Mouse (Mus musculus) myocyte (in vitro differentiated cells): ENCODE measurements around the gene Flrt3. TPM values are rescaled to one million over a fixed set of nuclear protein-coding genes. Genes with fewer than 3 reads are reported as not detected.
A peak's percentile ranks its signal among the peaks of the same experiment; 100 is the strongest.

Experiments used
- H3K27me3 ChIP-seq: one replicate; pipeline ENCODE4 v1.6.1; 2011; ENCODE audit not compliant: control insufficient read depth, insufficient read depth, insufficient read length
- H3K36me3 ChIP-seq: one replicate; pipeline ENCODE4 v1.6.1; 2011; ENCODE audit not compliant: control insufficient read depth, insufficient read depth
- H3K4me2 ChIP-seq: one replicate; pipeline ENCODE4 v1.6.1; 2011; ENCODE audit warnings: low read depth, control low read depth
- H3K4me3 ChIP-seq: one replicate; pipeline ENCODE4 v1.5.1; 2011; ENCODE audit warnings: mild to moderate bottlenecking, control low read depth, moderate library complexity
- H3K79me2 ChIP-seq: one replicate; pipeline ENCODE4 v1.6.1; 2011; ENCODE audit not compliant: control insufficient read depth, insufficient read depth
- H3ac ChIP-seq: one replicate; pipeline ENCODE4 v1.6.1; 2011; ENCODE audit not compliant: control insufficient read depth, insufficient read length
- CEBPB ChIP-seq: IDR thresholded peaks from 2 replicates; pipeline ENCODE4 v1.6.1; 2011; ENCODE audit warnings: mild to moderate bottlenecking, moderate library complexity; ENCODE audit not compliant: poor library complexity, insufficient read depth, severe bottlenecking
- E2F4 ChIP-seq: IDR thresholded peaks from one replicate; pipeline ENCODE4 v1.6.1; 2011; ENCODE audit warnings: mild to moderate bottlenecking, control low read depth, moderate library complexity; ENCODE audit not compliant: insufficient read depth
- MAX ChIP-seq: IDR thresholded peaks from one replicate; pipeline ENCODE4 v1.6.1; 2011; ENCODE audit warnings: low read depth, mild to moderate bottlenecking, control low read depth
- MYOD1 ChIP-seq, 3 experiments: IDR thresholded peaks; one replicate each; pipeline ENCODE4 v1.6.1; 2011; ENCODE audit warnings: control low read depth in 2 of 3, low read depth in 2 of 3, mild to moderate bottlenecking in 2 of 3, moderate library complexity in 1 of 3; ENCODE audit not compliant: insufficient read length in 2 of 3, control insufficient read depth in 1 of 3
- MYOG ChIP-seq, 3 experiments: IDR thresholded peaks; one replicate each; pipeline ENCODE4 v1.6.1; 2011; ENCODE audit warnings: control low read depth in 2 of 3, low read depth in 2 of 3, mild to moderate bottlenecking in 2 of 3; ENCODE audit not compliant: insufficient read length in 2 of 3, control insufficient read depth in 1 of 3, insufficient read depth in 1 of 3
- POLR2A ChIP-seq: IDR thresholded peaks from one replicate; pipeline ENCODE4 v1.6.1; 2011; ENCODE audit warnings: low read depth, mild to moderate bottlenecking, control low read depth, moderate library complexity; ENCODE audit not compliant: insufficient read length
- POLR2AphosphoS2 ChIP-seq: IDR thresholded peaks from one replicate; pipeline ENCODE4 v1.6.1; 2011; ENCODE audit warnings: low read depth, control low read depth; ENCODE audit not compliant: insufficient read length
- REST ChIP-seq: IDR thresholded peaks from one replicate; pipeline ENCODE4 v1.6.1; 2011; ENCODE audit warnings: mild to moderate bottlenecking, control low read depth, moderate library complexity; ENCODE audit not compliant: insufficient read depth, insufficient read length
- SRF ChIP-seq: IDR thresholded peaks from one replicate; pipeline ENCODE4 v1.6.1; 2011; ENCODE audit warnings: low read depth; ENCODE audit not compliant: control insufficient read depth, insufficient read length
- TCF12 ChIP-seq: IDR thresholded peaks from one replicate; pipeline ENCODE4 v1.6.1; 2011; ENCODE audit warnings: mild to moderate bottlenecking, control low read depth; ENCODE audit not compliant: poor library complexity, insufficient read depth, severe bottlenecking
- TCF3 ChIP-seq: IDR thresholded peaks from one replicate; pipeline ENCODE4 v1.6.1; 2011; ENCODE audit warnings: low read depth, control low read depth; ENCODE audit not compliant: insufficient read length
- USF1 ChIP-seq: IDR thresholded peaks from one replicate; pipeline ENCODE4 v1.6.1; 2011; ENCODE audit warnings: low read depth, mild to moderate bottlenecking, control low read depth, moderate library complexity
- polyA plus RNA-seq: library from polyadenylated mRNA; unstranded; fragments of >200 nt; fragmentation: generic; extraction: Trizol; gene quantifications from one replicate; pipeline ENCODE4 v1.2.1, GENCODE M21; 2012; ENCODE audit warnings: missing spikeins

Gene Flrt3
- polyA plus RNA-seq = 0.08 TPM

DNA sequence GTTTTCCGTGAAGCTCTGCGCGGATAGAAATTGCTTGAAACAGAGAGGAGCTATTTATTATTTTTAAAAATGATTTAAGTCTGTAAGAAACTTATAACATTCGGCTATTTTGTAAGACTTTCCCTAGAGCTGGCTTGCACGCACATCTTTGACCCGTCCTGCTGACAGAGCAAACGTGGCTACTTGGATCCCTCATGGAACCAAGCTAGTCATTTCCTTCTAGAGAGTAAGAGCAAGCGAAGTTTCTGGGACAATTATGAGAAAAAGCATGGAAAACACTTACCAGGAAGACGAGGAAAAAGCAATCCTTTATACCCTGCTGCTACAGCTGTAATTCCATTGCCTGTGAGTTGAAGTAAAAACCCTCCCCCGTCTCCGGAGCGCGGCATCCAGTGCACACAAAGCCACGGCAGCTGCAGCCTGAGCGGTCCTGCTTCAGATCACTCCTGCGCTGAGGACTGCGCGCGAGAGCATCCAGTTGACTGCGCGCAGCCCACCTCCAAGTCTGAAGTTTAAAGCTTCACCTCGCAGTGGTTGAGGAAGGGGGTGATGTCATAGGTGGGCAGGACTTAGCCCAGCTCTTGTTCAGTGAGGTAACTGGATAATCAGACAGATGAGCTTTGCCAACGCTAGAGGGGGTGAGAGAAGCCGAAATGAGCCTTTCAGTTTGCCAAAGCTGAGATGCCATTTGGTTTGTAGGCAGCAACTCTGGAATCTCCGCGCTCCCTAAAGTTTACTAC lies at the start of gene Flrt3:
Flrt3 (minus strand) TSS at position 507 of the 740 bp plus-strand sequence.
- Histone ChIP-seq H3K36me3 (no peaks in the 10 kb centered on the region), H3K4me2 (peak within 1 kb of the TSS; percentile 80), H3ac (no peak within 1 kb of the TSS), H3K79me2 (no peaks in the 10 kb centered on the region), H3K4me3 (peak within 1 kb of the TSS; percentile 2), H3K27me3 (no peaks in the 10 kb centered on the region)
- TF ChIP-seq MYOD1 (IDR thresholded peaks at IDR 0.05; ENCODE audit: control insufficient read depth in 1 of 3, insufficient read length in 2 of 3, low read depth in 2 of 3) (peak in 1 of 3 experiments; percentile 20), MAX (no peak)

DNA sequence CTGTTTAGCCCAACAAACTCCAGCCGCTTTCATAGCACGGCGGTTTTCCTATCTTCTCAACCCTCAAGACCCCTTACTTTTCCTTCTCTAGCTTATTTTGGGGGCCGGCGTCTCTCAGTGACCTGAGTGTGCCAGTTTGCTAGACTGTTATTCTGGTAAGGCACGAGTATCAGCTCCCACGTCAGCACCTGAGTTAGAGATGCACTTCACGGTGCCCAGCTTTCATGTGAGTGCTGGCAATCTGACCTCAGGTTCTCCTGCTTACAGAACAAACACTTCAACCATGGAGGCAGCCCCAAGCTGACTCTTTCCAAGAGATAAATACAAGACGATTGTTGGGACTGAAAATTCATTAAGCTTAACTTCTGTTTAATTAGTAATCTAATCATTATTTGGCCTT lies 46.1 kb upstream of the Flrt3 start:
- no peaks in the 10 kb centered on the region for H3K79me2 ChIP-seq
- no peaks in the 10 kb centered on the region for H3K36me3 ChIP-seq
- no peak overlapping the region for H3K4me2 ChIP-seq
- H3ac ChIP-seq = no peak overlapping the region
- H3K27me3 ChIP-seq = no peaks in the 10 kb centered on the region
- no peak overlapping the region for H3K4me3 ChIP-seq
- no peak for TF ChIP-seq MYOD1 (IDR thresholded peaks at IDR 0.05; ENCODE audit: control insufficient read depth in 1 of 3, insufficient read length in 2 of 3, low read depth in 2 of 3)

DNA sequence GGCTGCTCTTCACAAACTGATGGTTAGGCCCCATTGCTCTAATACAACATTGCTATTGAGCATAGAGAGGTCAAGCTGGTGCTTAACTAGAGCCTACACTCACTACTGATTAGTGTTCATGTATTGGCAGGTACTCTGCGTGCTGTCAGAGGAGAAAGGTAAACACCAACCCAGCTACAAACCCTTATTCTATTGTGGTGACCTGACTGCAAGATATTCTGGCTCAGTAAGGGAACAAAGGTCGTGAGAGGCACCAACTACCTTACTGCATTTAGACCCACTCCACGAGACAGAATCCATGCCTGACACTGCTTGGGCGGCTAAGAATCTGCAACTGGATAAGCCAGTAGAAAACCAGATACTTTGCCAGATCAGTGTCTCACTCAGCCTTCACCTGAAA lies 44.6 kb upstream of the Flrt3 start:
- TF ChIP-seq MYOG (IDR thresholded peaks at IDR 0.05; ENCODE audit: control insufficient read depth in 1 of 3, insufficient read depth in 1 of 3, insufficient read length in 2 of 3, low read depth in 2 of 3) = no peak
- TF ChIP-seq MYOD1 (IDR thresholded peaks at IDR 0.05; ENCODE audit: control insufficient read depth in 1 of 3, insufficient read length in 2 of 3, low read depth in 2 of 3) = no peak
- TF ChIP-seq E2F4 = no peak
- no peak for TF ChIP-seq USF1
- TF ChIP-seq TCF3 = no peak
- H3K27me3 ChIP-seq = no peaks in the 10 kb centered on the region

DNA sequence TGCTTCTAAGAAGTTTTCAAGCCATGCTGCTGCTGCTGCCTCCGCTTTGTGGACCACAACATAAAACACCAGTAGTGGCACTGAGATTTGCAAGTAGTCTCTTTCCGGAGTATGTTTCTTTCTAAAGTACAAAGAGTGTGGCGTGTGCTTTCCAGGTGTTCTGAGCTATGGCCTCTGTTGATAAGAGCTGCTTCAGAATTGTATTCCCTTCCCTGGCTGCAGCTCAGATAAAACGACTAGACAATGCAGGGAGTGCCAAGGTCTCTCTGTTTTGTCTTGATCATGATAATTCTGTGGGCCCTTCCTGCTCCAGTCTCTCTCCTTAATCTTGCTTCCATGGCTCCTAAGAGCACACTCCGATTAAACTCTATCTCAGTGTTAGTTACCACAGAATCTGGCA lies 36.3 kb upstream of the Flrt3 start:
- Histone ChIP-seq H3ac (no peak overlapping the region), H3K4me3 (no peak overlapping the region), H3K4me2 (no peak overlapping the region), H3K36me3 (no peaks in the 10 kb centered on the region), H3K27me3 (no peaks in the 10 kb centered on the region), H3K79me2 (no peaks in the 10 kb centered on the region)
- no peak for TF ChIP-seq MYOD1 (IDR thresholded peaks at IDR 0.05; ENCODE audit: control insufficient read depth in 1 of 3, insufficient read length in 2 of 3, low read depth in 2 of 3)
- no peak for TF ChIP-seq E2F4
- no peak for TF ChIP-seq REST
- no peak for TF ChIP-seq POLR2A
- no peak for TF ChIP-seq POLR2AphosphoS2
- no peak for TF ChIP-seq MAX
- TF ChIP-seq TCF12 = no peak
- TF ChIP-seq MYOG (IDR thresholded peaks at IDR 0.05; ENCODE audit: control insufficient read depth in 1 of 3, insufficient read depth in 1 of 3, insufficient read length in 2 of 3, low read depth in 2 of 3) = no peak
- no peak for TF ChIP-seq SRF
- no peak for TF ChIP-seq USF1
- TF ChIP-seq TCF3 = no peak
- no peak for TF ChIP-seq CEBPB

More for the DNA sequence above, 44.6 kb upstream of the Flrt3 start:
- H3K79me2 ChIP-seq = no peaks in the 10 kb centered on the region
- H3ac ChIP-seq = no peak overlapping the region
- no peaks in the 10 kb centered on the region for H3K36me3 ChIP-seq
- H3K4me3 ChIP-seq = no peak overlapping the region
- H3K4me2 ChIP-seq = no peak overlapping the region

DNA sequence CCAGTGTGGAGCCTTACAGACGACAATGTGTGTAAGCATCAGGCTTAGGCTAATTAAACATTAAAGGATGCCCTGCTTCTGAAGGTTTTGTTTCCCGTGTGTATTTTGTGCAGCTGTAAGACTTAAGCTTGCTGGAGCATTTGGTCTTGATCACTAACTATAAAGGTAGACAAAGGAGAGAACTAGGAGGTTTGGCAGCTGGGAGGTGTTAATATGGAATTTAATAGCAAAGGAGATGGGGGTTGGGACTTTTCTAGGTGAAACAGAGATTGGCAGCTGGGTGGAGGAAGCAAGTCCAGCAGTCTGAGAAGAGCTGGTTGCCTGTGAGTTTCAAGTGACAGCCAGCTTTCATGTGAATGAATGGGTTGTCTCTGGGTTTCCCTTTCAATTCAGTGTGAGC lies 34.0 kb upstream of the Flrt3 start:
- Histone ChIP-seq H3K79me2 (no peaks in the 10 kb centered on the region), H3K4me3 (no peak overlapping the region), H3K36me3 (no peaks in the 10 kb centered on the region), H3K4me2 (no peak overlapping the region), H3K27me3 (no peaks in the 10 kb centered on the region), H3ac (no peak overlapping the region)
- no peak for TF ChIP-seq CEBPB
- no peak for TF ChIP-seq MYOD1 (IDR thresholded peaks at IDR 0.05; ENCODE audit: control insufficient read depth in 1 of 3, insufficient read length in 2 of 3, low read depth in 2 of 3)
- TF ChIP-seq MYOG (IDR thresholded peaks at IDR 0.05; ENCODE audit: control insufficient read depth in 1 of 3, insufficient read depth in 1 of 3, insufficient read length in 2 of 3, low read depth in 2 of 3) = no peak
- no peak for TF ChIP-seq MAX
- TF ChIP-seq POLR2AphosphoS2 = no peak
- TF ChIP-seq TCF3 = no peak
- TF ChIP-seq TCF12 = no peak
- no peak for TF ChIP-seq E2F4
- TF ChIP-seq REST = no peak
- no peak for TF ChIP-seq POLR2A
- no peak for TF ChIP-seq USF1
- no peak for TF ChIP-seq SRF
